Mouse (Mus musculus): ENCODE data around the gene Csf1.

The Csf1 gene

GRCm38 (mm10) chr3:107706164-107706563, 54.1 kb downstream of the Csf1 start:
- no peak for TF ChIP-seq GATA4 (IDR thresholded peaks at IDR 0.05; ENCODE audit: insufficient replicate concordance, low read length)

GRCm38 (mm10) chr3:107704371-107704705, 55.9 kb downstream of the Csf1 start:
- TF ChIP-seq GATA4 (IDR thresholded peaks at IDR 0.05; ENCODE audit: insufficient replicate concordance, low read length): no peak

GRCm38 (mm10) chr3:107703675-107704370, 56.4 kb downstream of the Csf1 start:
- no peak for TF ChIP-seq GATA4 (IDR thresholded peaks at IDR 0.05; ENCODE audit: insufficient replicate concordance, low read length)

GRCm38 (mm10) chr3:107701767-107702394, 58.4 kb downstream of the Csf1 start:
- no peak for TF ChIP-seq GATA4 (IDR thresholded peaks at IDR 0.05; ENCODE audit: insufficient replicate concordance, low read length)

- TF ChIP-seq GATA4 (IDR thresholded peaks at IDR 0.05; ENCODE audit: insufficient replicate concordance, low read length): no peak
Measured at GRCm38 (mm10) chr3:107700625-107701024, 59.6 kb downstream of the Csf1 start.

- peak; percentile 96; the same call in 1 of the 2 replicates for TF ChIP-seq GATA4 (IDR thresholded peaks at IDR 0.05; ENCODE audit: insufficient replicate concordance, low read length)
Measured at GRCm38 (mm10) chr3:107696910-107697309, 63.4 kb downstream of the Csf1 start.

GRCm38 (mm10) chr3:107695948-107696881, 64.1 kb downstream of the Csf1 start, which contains the start of gene Ahcyl1:
TSS of gene Ahcyl1 (minus strand) at chr3:107696560.
- no peak for TF ChIP-seq GATA4 (IDR thresholded peaks at IDR 0.05; ENCODE audit: insufficient replicate concordance, low read length)

GRCm38 (mm10) chr3:107695219-107695947, 64.9 kb downstream of the Csf1 start:
- no peak for TF ChIP-seq GATA4 (IDR thresholded peaks at IDR 0.05; ENCODE audit: insufficient replicate concordance, low read length)

GRCm38 (mm10) chr3:107694256-107694900, 65.9 kb downstream of the Csf1 start:
- no peak for TF ChIP-seq GATA4 (IDR thresholded peaks at IDR 0.05; ENCODE audit: insufficient replicate concordance, low read length)
